Mouse (Mus musculus): ENCODE results near the gene Pip4p1. TPM values are rescaled to one million over a fixed set of nuclear protein-coding genes. Genes with fewer than 3 reads are reported as not detected.
"Not testable (repeated sequence)": the region's sequence is repeated elsewhere in the genome, so short reads cannot be mapped to it uniquely, and the experiment has no call there.

Gene Pip4p1
- polyA plus RNA-seq, 1 experiment from 2014 or later, result 59.4 TPM

DNA sequence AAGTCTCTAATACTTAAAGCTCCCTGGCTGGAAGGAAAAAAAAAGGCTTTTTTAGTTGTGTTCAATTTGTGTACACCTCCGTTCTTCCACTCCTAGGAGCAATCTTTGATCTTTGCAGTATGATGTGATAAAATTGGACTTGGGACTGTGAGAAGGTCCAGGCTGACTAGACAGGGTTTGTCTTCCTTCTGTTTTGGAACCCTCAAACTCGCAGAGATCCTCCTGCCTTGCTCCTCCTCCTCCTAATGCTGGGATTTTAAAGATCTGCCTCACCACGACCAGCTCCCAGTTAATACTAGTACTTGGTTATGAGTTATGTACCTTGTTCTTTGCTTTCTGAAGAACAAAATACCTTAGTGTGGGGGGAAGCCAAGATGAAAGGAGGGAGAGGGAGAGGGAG lies 14.9 kb upstream of the Pip4p1 start:
- Histone ChIP-seq H3K9ac (ENCODE audit: low read length) (peak overlapping the region; percentile 57; the same call in 1 of the 2 replicates), H3K4me3 (ENCODE audit: low read depth, low read length) (peak overlapping the region; percentile 38), H3K4me2 (ENCODE audit: low read depth) (peak overlapping the region; percentile 52)
- not testable (repeated sequence) for DNase-seq (ENCODE audit: low spot score); H3K36me3 ChIP-seq (ENCODE audit: control insufficient read depth, insufficient read depth, low read length); H3K27me3 ChIP-seq (ENCODE audit: control insufficient read depth, insufficient read depth, low read length); H3K4me1 ChIP-seq (ENCODE audit: control insufficient read depth, insufficient read depth, low read length); H3K27ac ChIP-seq (ENCODE audit: low read depth, low read length); ATAC-seq (ENCODE audit: insufficient read depth, low FRiP score, low TSS enrichment); H3K9me3 ChIP-seq (ENCODE audit: control insufficient read depth, low read length)
- WGBS, result 34% methylated on average over 3 of the region's 3 CpGs

DNA sequence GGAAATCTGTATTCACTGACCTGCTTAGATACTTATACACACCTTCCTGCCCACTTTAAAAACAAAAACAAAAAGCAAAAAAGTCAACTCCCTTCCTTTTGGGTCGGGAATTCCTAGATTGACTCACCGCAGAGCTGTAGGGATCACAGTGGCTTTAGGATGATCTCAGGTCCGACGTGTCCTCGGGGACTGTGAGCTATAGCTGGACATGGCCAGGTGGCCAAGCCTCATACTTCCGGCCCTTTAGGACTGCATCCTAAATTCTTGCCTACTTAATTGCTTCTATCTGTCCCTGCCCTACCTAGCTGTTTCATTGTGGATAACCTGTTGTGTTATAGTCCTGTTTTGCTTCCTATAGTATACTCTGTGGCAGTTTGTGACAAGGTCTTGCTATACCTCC lies 14.4 kb upstream of the Pip4p1 start:
- not testable (repeated sequence) for H3K36me3 ChIP-seq (ENCODE audit: control insufficient read depth, insufficient read depth, low read length); DNase-seq (ENCODE audit: low spot score); H3K4me1 ChIP-seq (ENCODE audit: control insufficient read depth, insufficient read depth, low read length); H3K9me3 ChIP-seq (ENCODE audit: control insufficient read depth, low read length); H3K27me3 ChIP-seq (ENCODE audit: control insufficient read depth, insufficient read depth, low read length)
- WGBS, result 8% methylated on average over 6 of the region's 6 CpGs
- ATAC-seq (ENCODE audit: insufficient read depth, low FRiP score, low TSS enrichment), result 0 out of 2 replicates have a peak, but pooled peaks have one; percentile 25
- peak overlapping the region; percentile 53; the same call in 1 of the 2 replicates for H3K27ac ChIP-seq (ENCODE audit: low read depth, low read length)
- peak overlapping the region; percentile 57 for H3K9ac ChIP-seq (ENCODE audit: low read length)
- peak overlapping the region; percentile 38 for H3K4me3 ChIP-seq (ENCODE audit: low read depth, low read length)
- H3K4me2 ChIP-seq (ENCODE audit: low read depth), result peak overlapping the region; percentile 52

DNA sequence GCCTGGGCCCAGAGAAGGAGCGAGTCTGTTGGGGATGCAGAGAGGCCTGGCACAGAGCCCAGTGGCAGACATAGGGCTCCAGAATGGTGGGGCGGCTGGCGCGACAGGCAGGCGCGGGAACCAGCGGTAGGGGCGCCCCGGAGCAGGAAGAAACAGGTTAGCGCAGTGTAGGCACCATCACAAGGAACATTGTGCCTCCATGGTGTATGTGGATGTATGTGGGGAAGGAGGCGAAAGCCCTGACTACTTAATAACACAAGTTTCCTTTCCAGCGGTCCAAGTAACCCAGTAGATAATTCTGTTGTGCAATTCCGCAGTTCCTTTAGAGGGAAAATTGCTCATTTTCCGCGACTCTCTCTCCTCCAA lies 14.0 kb upstream of the Pip4p1 start:
- H3K27me3 ChIP-seq (ENCODE audit: control insufficient read depth, insufficient read depth, low read length); H3K36me3 ChIP-seq (ENCODE audit: control insufficient read depth, insufficient read depth, low read length); DNase-seq (ENCODE audit: low spot score); H3K4me1 ChIP-seq (ENCODE audit: control insufficient read depth, insufficient read depth, low read length); H3K9me3 ChIP-seq (ENCODE audit: control insufficient read depth, low read length): not testable (repeated sequence)
- H3K4me2 ChIP-seq (ENCODE audit: low read depth), result peak overlapping the region; percentile 52
- H3K27ac ChIP-seq (ENCODE audit: low read depth, low read length), result peak overlapping the region; percentile 76
- WGBS, result under 1% methylated on average over 14 of the region's 15 CpGs
- peak overlapping the region; percentile 57 for H3K9ac ChIP-seq (ENCODE audit: low read length)
- H3K4me3 ChIP-seq (ENCODE audit: low read depth, low read length), result peak overlapping the region; percentile 38
- peak; percentile 97 for ATAC-seq (ENCODE audit: insufficient read depth, low FRiP score, low TSS enrichment)

DNA sequence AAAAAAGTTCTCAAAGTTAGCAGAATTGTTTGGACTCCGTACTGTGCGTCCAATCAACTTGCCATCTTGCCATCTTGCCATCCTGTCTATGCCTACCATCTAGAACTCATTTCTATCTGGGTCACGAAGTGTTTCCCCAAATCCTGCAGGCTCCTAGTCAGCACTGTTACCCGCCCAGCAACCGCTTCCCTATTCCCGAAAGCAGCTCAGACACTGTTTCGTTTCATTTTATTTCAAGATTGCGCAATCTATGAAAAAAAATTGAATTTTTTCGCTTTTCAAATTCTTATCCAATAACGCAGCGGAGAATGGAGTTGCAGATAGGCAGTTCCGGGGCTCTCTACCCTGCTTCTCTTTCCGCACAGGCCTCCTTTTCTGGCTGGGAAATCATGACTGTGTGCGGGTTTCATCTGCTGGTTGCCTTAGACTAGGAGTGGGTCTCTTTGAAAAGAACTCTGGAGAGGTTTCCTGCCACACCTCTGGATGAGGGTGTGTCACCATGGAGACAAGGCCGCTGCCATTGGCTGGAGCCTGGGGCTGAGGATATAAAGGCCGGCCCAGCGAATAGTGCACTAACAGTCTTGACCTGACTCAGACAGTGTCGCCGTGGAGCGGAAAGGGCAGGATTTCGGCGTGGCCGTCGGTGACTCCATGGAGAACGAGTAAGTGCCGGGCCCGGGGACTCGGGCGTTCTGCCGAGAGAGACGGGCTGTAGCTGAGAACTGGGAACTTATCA lies 13.4 kb upstream of the Pip4p1 start, which contains the start of gene Gm49342:
Gene Gm49342, plus strand, starts transcription at position 586 of the 736 bp plus-strand sequence.
- 21% methylated on average over 31 of the region's 31 CpGs for WGBS
- Histone ChIP-seq H3K9me3 (ENCODE audit: control insufficient read depth, low read length) (no peaks in the 10 kb centered on the region), H3K27ac (ENCODE audit: low read depth, low read length) (peak within 1 kb of the TSS; percentile 76), H3K36me3 (ENCODE audit: control insufficient read depth, insufficient read depth, low read length) (no peaks in the 10 kb centered on the region), H3K27me3 (ENCODE audit: control insufficient read depth, insufficient read depth, low read length) (no peaks in the 10 kb centered on the region), H3K9ac (ENCODE audit: low read length) (peak within 1 kb of the TSS; percentile 57), H3K4me1 (ENCODE audit: control insufficient read depth, insufficient read depth, low read length) (no peaks in the 10 kb centered on the region), H3K4me2 (ENCODE audit: low read depth) (peak within 1 kb of the TSS; percentile 52), H3K4me3 (ENCODE audit: low read depth, low read length) (peak within 1 kb of the TSS; percentile 38)
- ATAC-seq (ENCODE audit: insufficient read depth, low FRiP score, low TSS enrichment) (peak; percentile 99), DNase-seq (ENCODE audit: low spot score) (peak; percentile 91)

DNA sequence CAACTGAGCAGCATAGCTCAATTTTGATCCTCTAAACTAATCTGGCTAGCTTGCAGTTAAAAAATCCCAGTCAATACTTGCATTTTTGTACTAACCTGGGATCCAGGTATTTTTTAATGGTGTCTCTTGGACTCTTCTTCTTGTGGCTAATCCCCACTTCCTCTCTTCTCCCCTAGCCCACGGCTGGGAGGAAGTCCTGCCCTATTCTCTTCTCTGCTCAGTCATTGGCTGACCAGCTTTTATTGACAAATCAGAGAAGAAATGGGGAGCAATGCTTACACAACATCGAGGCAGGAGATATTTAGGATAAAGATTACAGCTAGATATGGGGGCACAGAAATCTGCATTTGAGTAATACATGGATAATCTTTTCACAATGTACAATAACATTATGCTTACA lies 8.3 kb upstream of the Pip4p1 start:
- ATAC-seq (ENCODE audit: insufficient read depth, low FRiP score, low TSS enrichment), result no peak
- H3K9me3 ChIP-seq (ENCODE audit: control insufficient read depth, low read length), result no peaks in the 10 kb centered on the region
- no peaks in the 10 kb centered on the region for H3K36me3 ChIP-seq (ENCODE audit: control insufficient read depth, insufficient read depth, low read length)
- no peak overlapping the region for H3K9ac ChIP-seq (ENCODE audit: low read length)
- WGBS, result 35% methylated on average over 2 of the region's 2 CpGs
- H3K4me3 ChIP-seq (ENCODE audit: low read depth, low read length), result no peak overlapping the region
- H3K27me3 ChIP-seq (ENCODE audit: control insufficient read depth, insufficient read depth, low read length), result no peaks in the 10 kb centered on the region
- H3K27ac ChIP-seq (ENCODE audit: low read depth, low read length), result no peak overlapping the region
- H3K4me2 ChIP-seq (ENCODE audit: low read depth), result no peak overlapping the region
- H3K4me1 ChIP-seq (ENCODE audit: control insufficient read depth, insufficient read depth, low read length), result no peaks in the 10 kb centered on the region
- DNase-seq (ENCODE audit: low spot score), result no peak

DNA sequence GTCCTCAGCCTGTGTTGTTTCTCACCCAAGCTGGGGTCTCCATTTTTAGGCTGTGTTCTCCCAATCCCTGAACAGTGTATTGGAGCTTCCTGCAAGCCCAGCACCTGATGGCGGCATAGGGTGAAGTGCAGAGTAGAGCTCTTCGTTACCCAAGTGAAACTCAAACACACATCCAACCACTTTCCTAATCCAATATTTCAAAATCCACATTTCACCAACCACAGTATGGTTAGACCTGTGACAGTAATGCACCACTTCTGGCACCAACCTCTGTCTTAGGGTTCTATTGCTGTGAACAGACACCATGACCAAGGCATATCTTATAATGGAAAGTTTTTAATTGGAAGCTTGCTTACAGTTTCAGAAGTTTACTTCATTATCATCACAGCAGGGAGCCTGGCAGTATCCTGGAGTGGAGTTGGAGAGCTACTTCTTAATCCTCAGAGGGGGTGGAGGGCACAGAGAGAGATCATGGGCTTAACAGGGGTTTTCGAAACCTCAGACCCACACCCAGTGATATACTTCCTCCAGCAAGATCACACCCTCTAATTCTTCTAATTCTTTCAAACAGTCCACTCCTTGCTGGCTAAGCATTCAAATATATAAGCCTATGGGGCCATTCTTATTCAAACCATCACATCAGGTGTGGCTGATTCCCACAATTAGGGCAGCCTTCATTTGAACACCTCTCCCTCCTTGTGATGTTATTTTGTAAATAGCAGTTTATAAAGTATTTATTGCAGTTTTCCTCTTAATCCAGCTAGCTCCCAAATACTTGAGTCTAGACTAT lies 7.7 kb upstream of the Pip4p1 start:
- Histone ChIP-seq H3K9ac (ENCODE audit: low read length) (no peak overlapping the region), H3K4me3 (ENCODE audit: low read depth, low read length) (no peak overlapping the region), H3K36me3 (ENCODE audit: control insufficient read depth, insufficient read depth, low read length) (no peaks in the 10 kb centered on the region), H3K9me3 (ENCODE audit: control insufficient read depth, low read length) (no peaks in the 10 kb centered on the region), H3K4me2 (ENCODE audit: low read depth) (no peak overlapping the region), H3K27me3 (ENCODE audit: control insufficient read depth, insufficient read depth, low read length) (no peaks in the 10 kb centered on the region), H3K27ac (ENCODE audit: low read depth, low read length) (no peak overlapping the region), H3K4me1 (ENCODE audit: control insufficient read depth, insufficient read depth, low read length) (no peaks in the 10 kb centered on the region)
- DNase-seq (ENCODE audit: low spot score), result no peak
- WGBS, result 88% methylated on average over 3 of the region's 3 CpGs
- no peak for ATAC-seq (ENCODE audit: insufficient read depth, low FRiP score, low TSS enrichment)

DNA sequence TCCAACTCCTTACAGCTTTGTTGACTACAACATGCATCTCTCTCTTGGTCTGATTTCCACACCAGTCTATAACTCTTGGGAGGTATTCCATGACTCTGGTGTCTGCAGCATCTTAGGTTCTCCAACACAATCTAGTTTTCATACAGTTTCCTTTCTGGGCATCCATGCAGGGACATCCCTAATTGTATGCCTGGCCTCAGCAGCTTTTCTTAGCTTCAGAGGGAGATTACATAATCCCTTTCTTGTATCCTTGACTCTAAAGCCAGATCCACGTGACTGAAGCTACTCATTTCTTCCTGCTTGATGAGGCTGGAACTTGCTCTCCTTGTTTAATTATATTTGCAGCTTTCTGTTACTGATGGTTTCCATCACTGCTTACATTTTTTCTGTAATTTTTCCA lies 6.0 kb upstream of the Pip4p1 start:
- H3K27me3 ChIP-seq (ENCODE audit: control insufficient read depth, insufficient read depth, low read length), result no peaks in the 10 kb centered on the region
- DNase-seq (ENCODE audit: low spot score) (no peak), ATAC-seq (ENCODE audit: insufficient read depth, low FRiP score, low TSS enrichment) (no peak)
- H3K9me3 ChIP-seq (ENCODE audit: control insufficient read depth, low read length), result no peaks in the 10 kb centered on the region
- H3K4me3 ChIP-seq (ENCODE audit: low read depth, low read length), result no peak overlapping the region
- H3K4me1 ChIP-seq (ENCODE audit: control insufficient read depth, insufficient read depth, low read length), result peaks cover 1% of the 10 kb centered on the region; the same call in 1 of the 2 replicates
- no peak overlapping the region for H3K9ac ChIP-seq (ENCODE audit: low read length)
- H3K4me2 ChIP-seq (ENCODE audit: low read depth), result no peak overlapping the region
- 67% methylated on average over 1 of the region's 1 CpGs for WGBS
- no peaks in the 10 kb centered on the region for H3K36me3 ChIP-seq (ENCODE audit: control insufficient read depth, insufficient read depth, low read length)
- no peak overlapping the region for H3K27ac ChIP-seq (ENCODE audit: low read depth, low read length)

DNA sequence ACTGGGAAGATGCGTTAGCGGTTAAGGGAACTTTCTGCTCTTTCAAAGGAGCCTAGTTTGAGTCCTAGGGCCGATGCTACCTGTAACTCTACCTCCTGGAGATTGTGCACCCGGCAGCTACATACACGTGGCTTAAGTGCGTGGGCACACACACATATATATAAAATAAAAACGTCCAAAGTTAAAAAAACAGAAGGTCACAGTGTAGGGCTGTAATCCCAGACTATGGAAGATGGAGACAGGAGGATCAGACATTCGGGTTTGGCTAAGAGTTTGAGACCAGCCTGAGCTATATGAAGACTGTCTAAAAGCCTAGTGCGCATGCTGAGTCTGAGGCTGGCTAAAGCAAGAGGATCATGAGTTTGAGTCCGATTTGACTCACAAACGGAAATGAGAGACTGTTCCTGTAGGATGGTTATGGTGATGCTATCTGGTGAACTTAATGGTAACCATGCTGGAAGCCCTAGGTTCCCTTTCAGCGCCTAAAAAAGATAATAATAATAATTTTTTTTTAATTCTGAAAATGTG lies 901 bp upstream of the Pip4p1 start:
- Histone ChIP-seq H3K4me3 (ENCODE audit: low read depth, low read length) (peak overlapping the region; percentile 77), H3K4me1 (ENCODE audit: control insufficient read depth, insufficient read depth, low read length) (peaks cover 10% of the 10 kb centered on the region), H3K27me3 (ENCODE audit: control insufficient read depth, insufficient read depth, low read length) (no peaks in the 10 kb centered on the region), H3K27ac (ENCODE audit: low read depth, low read length) (peak overlapping the region; percentile 81), H3K4me2 (ENCODE audit: low read depth) (peak overlapping the region; percentile 87), H3K36me3 (ENCODE audit: control insufficient read depth, insufficient read depth, low read length) (peaks cover 10% of the 10 kb centered on the region), H3K9ac (ENCODE audit: low read length) (peak overlapping the region; percentile 67), H3K9me3 (ENCODE audit: control insufficient read depth, low read length) (no peaks in the 10 kb centered on the region)
- DNase-seq (ENCODE audit: low spot score), result no peak
- ATAC-seq (ENCODE audit: insufficient read depth, low FRiP score, low TSS enrichment), result no peak
- 13% methylated on average over 12 of the region's 12 CpGs for WGBS
